Mouse (Mus musculus) kidney, adult 2 months (tissue): Measurements from ENCODE around the gene Sparcl1. TPM values are rescaled to one million over a fixed set of nuclear protein-coding genes. Genes with fewer than 3 reads are reported as not detected.

Source experiments
- DNase-seq: peaks from one replicate; pipeline ENCODE4 v3.0.0; 2021
- H3K27ac ChIP-seq: fragments of 200-500 bp; 2 replicates; pipeline ENCODE4 v1.5.1; 2012; ENCODE audit warnings: low read depth, low read length, control low read depth, inconsistent platforms; ENCODE audit not compliant: insufficient read depth
- H3K27me3 ChIP-seq: fragments of 200-500 bp; replicated peaks from 2 replicates; pipeline ENCODE4 v1.6.1; 2012; ENCODE audit warnings: mild to moderate bottlenecking, moderate library complexity, low read length, inconsistent platforms; ENCODE audit not compliant: control insufficient read depth, insufficient read depth
- H3K36me3 ChIP-seq: fragments of 200-500 bp; 2 replicates; pipeline ENCODE4 v1.6.1; 2012; ENCODE audit warnings: mild to moderate bottlenecking, moderate library complexity, low read length, inconsistent platforms; ENCODE audit not compliant: control insufficient read depth, insufficient read depth
- H3K4me1 ChIP-seq: fragments of 200-500 bp; 2 replicates; pipeline ENCODE4 v1.6.1; 2011; ENCODE audit warnings: low read length; ENCODE audit not compliant: control insufficient read depth, insufficient read depth
- H3K4me3 ChIP-seq: fragments of 200-500 bp; 2 replicates; pipeline ENCODE4 v1.5.1; 2011; ENCODE audit warnings: mild to moderate bottlenecking, low read depth, low read length, control low read depth; ENCODE audit not compliant: insufficient read depth
- CTCF ChIP-seq: fragments of 200-500 bp; conservative IDR thresholded peaks from 2 replicates; pipeline ENCODE4 v1.5.1; 2011; ENCODE audit warnings: low read depth, mild to moderate bottlenecking, control low read depth, low read length, moderate library complexity, mixed read lengths; ENCODE audit not compliant: insufficient read depth, insufficient read length
- POLR2A ChIP-seq: fragments of 200-500 bp; IDR thresholded peaks from one replicate; pipeline ENCODE4 v1.6.1; 2011; ENCODE audit warnings: low read depth, low read length, control low read depth
- WGBS: fragments of 180-500 bp; shearing (Covaris S2); methylation state at CpG from one replicate; pipeline ENCODE4 v1.1.7; 2018; 5-methylcytosine and 5-hydroxymethylcytosine counted together
- polyA plus RNA-seq: library from polyadenylated mRNA; depleted of rRNA; stranded (reverse); fragments of >200 nt; gene quantifications from 2 replicates; pipeline ENCODE4 v1.2.3, GENCODE M21; 2012

Sparcl1 gene
- polyA plus RNA-seq, 1 experiment, result 31.6 TPM

- H3K36me3 ChIP-seq, result peaks cover 1% of the 10 kb centered on the region
- no peaks in the 10 kb centered on the region for H3K27me3 ChIP-seq
- no peak overlapping the region for H3K4me3 ChIP-seq
- WGBS, result 93% methylated on average over 11 of the region's 11 CpGs
- no peak for TF ChIP-seq POLR2A
- no peak for TF ChIP-seq CTCF
- H3K4me1 ChIP-seq, result no peaks in the 10 kb centered on the region
- no peak for DNase-seq
- H3K27ac ChIP-seq, result no peak overlapping the region
Measured at GRCm38 (mm10) chr5:104062773-104063551, 50.6 kb downstream of the Sparcl1 start.

- H3K27ac ChIP-seq, result no peak overlapping the region
- no peak for TF ChIP-seq CTCF
- TF ChIP-seq POLR2A, result no peak
- no peak overlapping the region for H3K4me3 ChIP-seq
- no peaks in the 10 kb centered on the region for H3K4me1 ChIP-seq
- 87% methylated on average over 13 of the region's 13 CpGs for WGBS
- H3K36me3 ChIP-seq, result peaks cover 1% of the 10 kb centered on the region
- H3K27me3 ChIP-seq, result no peaks in the 10 kb centered on the region
- no peak for DNase-seq
Measured at GRCm38 (mm10) chr5:104061936-104062772, 51.4 kb downstream of the Sparcl1 start.

GRCm38 (mm10) chr5:104060429-104060828 is 53.1 kb downstream of the Sparcl1 start:
- no peak for TF ChIP-seq CTCF
- Histone ChIP-seq H3K27me3 (no peaks in the 10 kb centered on the region), H3K4me3 (no peak overlapping the region), H3K4me1 (no peaks in the 10 kb centered on the region), H3K36me3 (peaks cover 1% of the 10 kb centered on the region), H3K27ac (no peak overlapping the region)
- no peak for DNase-seq
- WGBS, result 82% methylated on average over 5 of the region's 5 CpGs

- H3K27me3 ChIP-seq, result no peaks in the 10 kb centered on the region
- WGBS, result 54% methylated on average over 9 of the region's 9 CpGs
- H3K36me3 ChIP-seq, result peaks cover 1% of the 10 kb centered on the region
- H3K4me3 ChIP-seq, result no peak overlapping the region
- no peak for TF ChIP-seq POLR2A
- no peak for TF ChIP-seq CTCF
- DNase-seq, result no peak
- no peaks in the 10 kb centered on the region for H3K4me1 ChIP-seq
- no peak overlapping the region for H3K27ac ChIP-seq
Measured at GRCm38 (mm10) chr5:104059628-104060027, 53.9 kb downstream of the Sparcl1 start.

GRCm38 (mm10) chr5:104058021-104058420 is 55.5 kb downstream of the Sparcl1 start:
- no peaks in the 10 kb centered on the region for H3K27me3 ChIP-seq
- H3K4me1 ChIP-seq, result no peaks in the 10 kb centered on the region
- H3K36me3 ChIP-seq, result peaks cover 1% of the 10 kb centered on the region
- peak; percentile 65 for TF ChIP-seq CTCF
- TF ChIP-seq POLR2A, result no peak
- no peak overlapping the region for H3K4me3 ChIP-seq
- WGBS, result 70% methylated on average over 15 of the region's 15 CpGs
- DNase-seq, result peak; percentile 49
- no peak overlapping the region for H3K27ac ChIP-seq

GRCm38 (mm10) chr5:104056295-104056694 is 57.2 kb downstream of the Sparcl1 start:
- H3K4me3 ChIP-seq, result no peak overlapping the region
- no peak overlapping the region for H3K27ac ChIP-seq
- H3K4me1 ChIP-seq, result no peaks in the 10 kb centered on the region
- WGBS, result 87% methylated on average over 7 of the region's 7 CpGs
- H3K36me3 ChIP-seq, result peaks cover 1% of the 10 kb centered on the region; the same call in 1 of the 2 replicates
- DNase-seq, result no peak
- TF ChIP-seq POLR2A, result no peak
- no peak for TF ChIP-seq CTCF
- H3K27me3 ChIP-seq, result no peaks in the 10 kb centered on the region

GRCm38 (mm10) chr5:104055816-104056215 is 57.7 kb downstream of the Sparcl1 start:
- H3K4me3 ChIP-seq, result no peak overlapping the region
- no peaks in the 10 kb centered on the region for H3K27me3 ChIP-seq
- H3K36me3 ChIP-seq, result peaks cover 1% of the 10 kb centered on the region; the same call in 1 of the 2 replicates
- TF ChIP-seq CTCF, result no peak
- no peak for TF ChIP-seq POLR2A
- WGBS, result 84% methylated on average over 4 of the region's 4 CpGs
- H3K27ac ChIP-seq, result no peak overlapping the region
- no peak for DNase-seq
- H3K4me1 ChIP-seq, result no peaks in the 10 kb centered on the region
